Mouse (Mus musculus) liver, adult (tissue): ENCODE results near the gene Car3.
A peak's percentile ranks its signal among the peaks of the same experiment; 100 is the strongest.

Source experiments
- GATA4 ChIP-seq: IDR thresholded peaks from 2 replicates; pipeline ENCODE4 v1.6.1; 2014; ENCODE audit warnings: mild to moderate bottlenecking, low read length; ENCODE audit not compliant: insufficient replicate concordance

Gene Car3

GRCm38 (mm10) chr3:14863922-14864321 is 610 bp downstream of the Car3 start:
- 0 out of 2 replicates have a peak, but pooled peaks have one; percentile 41 for TF ChIP-seq GATA4

GRCm38 (mm10) chr3:14865941-14866340 is 2.6 kb downstream of the Car3 start:
- no peak for TF ChIP-seq GATA4

- no peak for TF ChIP-seq GATA4
Observed at GRCm38 (mm10) chr3:14869779-14870178, 6.5 kb downstream of the Car3 start.

- no peak for TF ChIP-seq GATA4
Observed at GRCm38 (mm10) chr3:14870528-14870927, 7.2 kb downstream of the Car3 start.

GRCm38 (mm10) chr3:14871386-14871785 is 8.1 kb downstream of the Car3 start:
- TF ChIP-seq GATA4, result no peak

GRCm38 (mm10) chr3:14874402-14875040 is 11.2 kb downstream of the Car3 start:
- no peak for TF ChIP-seq GATA4

- TF ChIP-seq GATA4, result no peak
Observed at GRCm38 (mm10) chr3:14876325-14876918, 13.1 kb downstream of the Car3 start.

GRCm38 (mm10) chr3:14877251-14877909 is 14.1 kb downstream of the Car3 start:
- TF ChIP-seq GATA4, result no peak

GRCm38 (mm10) chr3:14878749-14879223 is 15.5 kb downstream of the Car3 start:
- no peak for TF ChIP-seq GATA4

GRCm38 (mm10) chr3:14879293-14879692 is 16.0 kb downstream of the Car3 start:
- TF ChIP-seq GATA4, result no peak

GRCm38 (mm10) chr3:14880277-14880676 is 17.0 kb downstream of the Car3 start:
- TF ChIP-seq GATA4, result no peak

GRCm38 (mm10) chr3:14882005-14882404 is 18.7 kb downstream of the Car3 start:
- no peak for TF ChIP-seq GATA4

GRCm38 (mm10) chr3:14882756-14883155 is 19.4 kb downstream of the Car3 start:
- no peak for TF ChIP-seq GATA4

GRCm38 (mm10) chr3:14884826-14885225 is 21.5 kb downstream of the Car3 start:
- TF ChIP-seq GATA4, result no peak

- TF ChIP-seq GATA4, result no peak
Observed at GRCm38 (mm10) chr3:14886102-14887098, 23.1 kb downstream of the Car3 start, which contains the start of gene Car2. Gene Car2, plus strand, starts transcription at chr3:14886273.
